Comparison of ENCODE assay signal across 9 mouse cellular contexts in genomic region chr11:75795321-75795636, GRCm38 (mm10). TPM values are rescaled to one million over a fixed set of nuclear protein-coding genes. Genes with fewer than 3 reads are reported as not detected.
DNase-seq lines count a peak whose midpoint lies in the region; ATAC-seq and TF ChIP-seq lines count a peak whose summit lies in the region.
"Had no signal": no experiment of that assay in that cellular context is flagged by ENCODE, and none has a peak within 500 bp of the region (broad histone marks: within the 10 kb centered on the region; RNA-seq: fewer than 3 reads in every experiment).

No protein-coding gene starts in this region.

- 3% methylated on average over 42 of the region's 42 CpGs for WGBS in heart, adult 2 months
- WGBS in heart, embryonic 14.5 days, result 2% methylated on average over 37 of the region's 42 CpGs
- 1% methylated on average over 33 of the region's 42 CpGs for WGBS in liver, embryonic 16.5 days (ENCODE audit: insufficient replicate concordance)

- no peak for TF ChIP-seq EP300 in heart, adult 2 months (IDR thresholded peaks at IDR 0.05; ENCODE audit: insufficient read depth, low read depth, low read length)
- no peak for TF ChIP-seq EP300 in ES-Bruce4 (IDR thresholded peaks at IDR 0.05; ENCODE audit: insufficient read depth, low read depth, low read length)

- H3K9ac ChIP-seq in heart, adult 2 months (ENCODE audit: low read depth, low read length), result peak overlapping the region; percentile 6; the same call in 1 of the 2 replicates
- peak overlapping the region; percentile 71 for H3K9ac ChIP-seq in ES-Bruce4 (ENCODE audit: low read depth, poor library complexity, severe bottlenecking)
- H3K9ac ChIP-seq in heart, embryonic 14.5 days (ENCODE audit: low read length), result peak overlapping the region; percentile 64
- no peak overlapping the region for H3K9ac ChIP-seq in liver, embryonic 16.5 days (ENCODE audit: low read depth, low read length)

- H3K79me2 ChIP-seq in heart, adult 2 months (replicated peaks; ENCODE audit: control insufficient read depth, insufficient read depth, low read length), result no peaks in the 10 kb centered on the region

- DNase-seq in heart, adult 2 months, result peak in 1 of 2 experiments; percentile 52
- DNase-seq in heart, adult 9 months (ENCODE audit: low spot score in 2 of 2), result no peak
- DNase-seq in spleen, adult 12 weeks (ENCODE audit: low spot score), result no peak
- no peak for DNase-seq in layer of hippocampus, postnatal 25 days (ENCODE audit: extremely low spot score in 1 of 2, low spot score in 1 of 2)
- DNase-seq in cerebellum, postnatal 36 days, result no peak

- no peak for ATAC-seq in heart, embryonic 14.5 days (ENCODE audit: insufficient number of reproducible peaks, insufficient read depth, low FRiP score, low read depth)
- no peak for ATAC-seq in liver, embryonic 16.5 days (ENCODE audit: low read depth)

- H3K27me3 ChIP-seq in heart, adult 2 months (ENCODE audit: control insufficient read depth, insufficient read depth, low read length), result peaks cover 4% of the 10 kb centered on the region
- H3K27me3 ChIP-seq in ES-Bruce4 (ENCODE audit: control insufficient read depth, insufficient read depth, low read length, poor library complexity, severe bottlenecking), result peaks cover 23% of the 10 kb centered on the region
- H3K27me3 ChIP-seq in heart, embryonic 14.5 days (ENCODE audit: control insufficient read depth, insufficient read depth, low read length), result peaks cover 68% of the 10 kb centered on the region
- peaks cover 50% of the 10 kb centered on the region for H3K27me3 ChIP-seq in liver, embryonic 16.5 days (ENCODE audit: control insufficient read depth, insufficient read depth, low read depth, low read length)

- H3K4me3 ChIP-seq in heart, adult 2 months, result peak overlapping the region; percentile 43
- peak overlapping the region; percentile 41 for H3K4me3 ChIP-seq in ES-Bruce4 (ENCODE audit: low read depth, low read length)
- peak overlapping the region; percentile 39 to 49 for H3K4me3 ChIP-seq in heart, embryonic 14.5 days (ENCODE audit: control insufficient read depth in 1 of 2, insufficient read depth in 1 of 2, low read depth in 1 of 2, low read length in 2 of 2)
- peak overlapping the region; percentile 40 for H3K4me3 ChIP-seq in liver, embryonic 16.5 days (ENCODE audit: low read depth, low read length)

- H3K4me2 ChIP-seq in heart, embryonic 14.5 days (ENCODE audit: low read length), result peak overlapping the region; percentile 73
- peak overlapping the region; percentile 47 for H3K4me2 ChIP-seq in liver, embryonic 16.5 days (ENCODE audit: low read depth, low read length)

- intact Hi-C loops in heart, adult 2 months (cut with DNase I), result no loop called here

- no peak for TF ChIP-seq POLR2A in heart, adult 2 months (IDR thresholded peaks at IDR 0.05; ENCODE audit: insufficient read depth, low read depth, low read length)
- TF ChIP-seq POLR2A in ES-Bruce4 (IDR thresholded peaks at IDR 0.05; ENCODE audit: insufficient read depth, low read length), result no peak

- H3K9me3 ChIP-seq in ES-Bruce4 (replicated peaks; ENCODE audit: control insufficient read depth, insufficient read depth, low read length, poor library complexity, severe bottlenecking), result no peaks in the 10 kb centered on the region
- H3K9me3 ChIP-seq in heart, embryonic 14.5 days (ENCODE audit: control insufficient read depth, low read length), result no peaks in the 10 kb centered on the region
- H3K9me3 ChIP-seq in liver, embryonic 16.5 days (replicated peaks; ENCODE audit: control insufficient read depth, low read length), result no peaks in the 10 kb centered on the region

- no peaks in the 10 kb centered on the region; the same call in 1 of the 2 replicates for H3K4me1 ChIP-seq in heart, adult 2 months (ENCODE audit: control insufficient read depth, insufficient read depth, low read length)
- no peaks in the 10 kb centered on the region for H3K4me1 ChIP-seq in ES-Bruce4 (ENCODE audit: control insufficient read depth, insufficient read depth, low read length)
- H3K4me1 ChIP-seq in heart, embryonic 14.5 days (ENCODE audit: control insufficient read depth in 2 of 2, insufficient read depth in 2 of 2, low read length in 2 of 2), result peaks cover 0 to 10% of the 10 kb centered on the region in 2 experiments; a peak in 1 of 4 replicates
- no peaks in the 10 kb centered on the region for H3K4me1 ChIP-seq in liver, embryonic 16.5 days (ENCODE audit: control insufficient read depth, low read depth, low read length)

- TF ChIP-seq CTCF in heart, adult 2 months (IDR thresholded peaks at IDR 0.05), result no peak
- TF ChIP-seq CTCF in ES-Bruce4 (IDR thresholded peaks at IDR 0.05; ENCODE audit: low read depth, low read length), result no peak

- H3K36me3 ChIP-seq in heart, adult 2 months (ENCODE audit: control insufficient read depth, insufficient read depth, low read length), result no peaks in the 10 kb centered on the region
- no peaks in the 10 kb centered on the region for H3K36me3 ChIP-seq in ES-Bruce4 (ENCODE audit: control insufficient read depth, insufficient read depth, low read length, poor library complexity, severe bottlenecking)
- no peaks in the 10 kb centered on the region for H3K36me3 ChIP-seq in heart, embryonic 14.5 days (ENCODE audit: control insufficient read depth, insufficient read depth, low read length)
- H3K36me3 ChIP-seq in liver, embryonic 16.5 days (ENCODE audit: control insufficient read depth, insufficient read depth), result no peaks in the 10 kb centered on the region

- H3K27ac ChIP-seq in heart, adult 2 months, result no peak overlapping the region
- H3K27ac ChIP-seq in ES-Bruce4 (ENCODE audit: insufficient read depth, low read length), result no peak overlapping the region
- H3K27ac ChIP-seq in heart, embryonic 14.5 days (replicated peaks in 1 of 2; ENCODE audit: control insufficient read depth in 1 of 2, insufficient read depth in 1 of 2, low read depth in 2 of 2, low read length in 2 of 2), result no peak overlapping the region
- H3K27ac ChIP-seq in liver, embryonic 16.5 days (ENCODE audit: low read length), result no peak overlapping the region

RNA-seq across cellular contexts. Expression of gene Doc2b, which starts 0.6 kb away (rescaled TPM):
- under 1 TPM; 0.52 to 0.61 TPM for total RNA-seq in heart, adult 2 months (2021)
- polyA plus RNA-seq in heart, adult 2 months (2012; rRNA removed), result 0.14 and 0.41 TPM in 2 replicates
- polyA plus RNA-seq in ES-Bruce4 (2011; ENCODE audit: insufficient read depth, insufficient read length, low read depth, missing spikeins), result 0.15 and 0.22 TPM in 2 replicates
- polyA plus RNA-seq in heart, embryonic 14.5 days (2014; fragmentation: Nextera tagmentation; extraction: Ambion mirVana), result 0.09 and 0.22 TPM in 2 replicates
- polyA plus RNA-seq in liver, embryonic 16.5 days (2015; fragmentation: Nextera tagmentation; extraction: Ambion mirVana), result 0.04 TPM in 1 of 2 replicates, not detected in the other
- 100 to 1,000 TPM; 107 to 111 TPM for total RNA-seq in layer of hippocampus, postnatal 25 days (2021)
- total RNA-seq: CH12.LX had no signal
